Mouse (Mus musculus) heart, postnatal 25 days (tissue): Measurements from ENCODE around the gene Synpo2. TPM values are rescaled to one million over a fixed set of nuclear protein-coding genes. Genes with fewer than 3 reads are reported as not detected.

Experiments
- DNase-seq: peaks from one replicate; pipeline ENCODE4 v3.0.0; 2022; ENCODE audit warnings: low spot score
- intact Hi-C: fragments of 180-260 bp; cut with DNase I; formaldehyde crosslinking; loops from one replicate; pipeline ENCODE4 v1.15.1; 2025
- total RNA-seq, 2 experiments: library from RNA; stranded (reverse); gene quantifications; 2 replicates each; pipeline ENCODE4 v1.2.3; 2021

Synpo2 gene
- total RNA-seq, 2 experiments from 2014 or later, result 75.9 to 80.6 TPM

GRCm38 (mm10) chr3:123070996-123071395, 165.0 kb downstream of the Synpo2 start:
- intact Hi-C loops, result loop anchor here (5.0 kb wide), 1 partner anchor 39 kb away; no protein-coding TSS in a partner anchor
- DNase-seq, result peak; percentile 18

- no peak for DNase-seq
- intact Hi-C loops, result loop anchor here (5.0 kb wide), 1 partner anchor 35 kb away; no protein-coding TSS in a partner anchor
Observed at GRCm38 (mm10) chr3:123066836-123067235, 169.1 kb downstream of the Synpo2 start.

- intact Hi-C loops, result loop anchor here (5.0 kb wide), 1 partner anchor 37 kb away; no protein-coding TSS in a partner anchor
- no peak for DNase-seq
Observed at GRCm38 (mm10) chr3:123065466-123065865, 170.5 kb downstream of the Synpo2 start.

DNA sequence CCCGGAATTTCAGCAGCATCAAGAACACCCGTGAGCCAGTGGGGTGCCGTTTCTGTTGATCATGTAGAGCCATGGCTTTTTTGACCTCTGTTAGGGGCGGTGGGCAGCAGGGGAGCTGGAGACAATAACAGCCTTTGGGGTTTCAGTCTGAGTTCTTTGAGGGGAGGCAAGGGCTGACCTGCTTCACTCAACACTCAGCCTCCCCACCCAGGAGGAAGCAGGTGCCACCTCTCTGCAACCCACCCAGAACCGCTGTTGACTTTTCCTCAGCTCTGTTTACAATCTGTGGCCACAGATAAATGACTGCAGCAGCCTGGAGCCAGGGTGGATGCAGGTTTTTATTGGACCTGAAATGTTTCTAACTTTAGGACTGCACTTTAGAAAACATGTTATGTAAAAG, 171.8 kb downstream of the Synpo2 start:
- intact Hi-C loops, result no loop called here
- DNase-seq, result no peak

GRCm38 (mm10) chr3:123061931-123062330, 174.0 kb downstream of the Synpo2 start:
- no peak for DNase-seq
- intact Hi-C loops, result no loop called here

GRCm38 (mm10) chr3:123058832-123059231, 177.1 kb downstream of the Synpo2 start:
- intact Hi-C loops, result no loop called here
- DNase-seq, result no peak

DNA sequence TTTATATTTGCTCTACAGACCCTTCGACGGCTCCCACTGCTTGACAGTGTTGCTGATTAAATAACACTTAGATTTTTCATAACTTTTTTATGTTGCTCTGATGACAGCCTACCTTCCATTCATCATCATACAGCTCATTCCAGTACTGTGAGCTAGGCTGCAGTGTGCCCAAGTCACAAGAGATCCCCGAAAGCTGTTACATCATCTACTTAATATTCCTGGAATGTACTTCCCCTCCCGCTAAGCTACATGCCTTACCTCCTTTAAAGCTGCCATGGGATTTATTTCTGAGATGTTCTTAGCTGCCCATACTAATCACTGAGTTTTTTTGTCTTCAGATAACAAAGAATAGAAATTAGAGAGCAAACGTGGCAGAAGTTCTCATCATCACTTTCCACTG, 181.8 kb downstream of the Synpo2 start:
- intact Hi-C loops, result no loop called here
- no peak for DNase-seq

DNA sequence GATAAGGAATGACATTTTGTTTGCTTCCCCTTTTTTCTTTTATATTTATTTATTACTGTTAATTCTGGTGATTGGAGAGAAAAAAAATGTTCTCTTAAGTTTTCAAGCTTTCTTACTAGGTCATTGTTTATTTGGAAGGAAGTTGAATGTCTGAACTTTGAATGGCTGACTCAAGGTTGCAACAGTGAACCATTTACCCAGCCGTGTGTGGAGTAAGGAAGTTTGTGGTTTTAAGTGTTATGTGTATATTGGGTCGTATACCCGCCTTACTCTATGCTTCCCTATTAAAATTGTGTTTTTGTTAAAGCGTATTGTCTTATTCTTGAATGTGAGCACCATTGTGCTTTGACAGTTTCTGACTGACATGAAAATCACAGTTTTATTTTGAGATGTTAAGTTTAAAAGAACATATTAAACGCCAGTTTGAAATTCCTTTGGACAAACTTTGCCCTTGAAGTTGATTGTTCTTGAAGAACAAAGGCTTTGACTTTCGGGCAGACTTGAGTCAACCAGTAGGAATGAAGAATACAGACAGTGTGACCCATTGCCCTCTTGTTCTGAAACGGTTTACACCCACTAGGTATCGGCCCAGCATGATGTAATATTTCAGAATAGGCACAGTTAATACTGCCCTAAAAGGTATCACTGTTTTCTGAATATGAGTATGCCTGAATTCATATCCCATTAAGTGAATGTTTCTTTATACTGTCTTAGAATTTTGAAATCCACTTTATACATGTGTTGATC, 182.6 kb downstream of the Synpo2 start:
- DNase-seq, result no peak
- intact Hi-C loops, result no loop called here

DNA sequence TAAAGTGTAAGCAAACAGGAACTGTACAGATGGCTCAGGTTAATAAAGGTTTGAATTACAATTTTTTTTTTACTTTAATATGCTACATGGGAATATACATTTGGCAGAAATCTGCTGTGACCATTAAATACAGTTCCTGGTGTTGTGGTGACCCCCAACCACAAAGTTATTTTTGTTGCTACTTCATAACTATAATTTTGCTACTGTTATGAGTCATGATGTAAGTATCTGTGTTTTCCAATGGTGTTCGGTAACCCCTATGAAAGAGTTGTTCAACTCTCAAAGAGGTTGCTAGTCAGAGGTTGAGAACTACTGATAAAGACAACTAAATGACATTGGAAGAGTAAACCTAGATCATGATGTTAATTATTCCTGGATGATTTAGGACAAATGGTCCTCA, 193.6 kb downstream of the Synpo2 start:
- intact Hi-C loops, result no loop called here
- DNase-seq, result no peak

DNA sequence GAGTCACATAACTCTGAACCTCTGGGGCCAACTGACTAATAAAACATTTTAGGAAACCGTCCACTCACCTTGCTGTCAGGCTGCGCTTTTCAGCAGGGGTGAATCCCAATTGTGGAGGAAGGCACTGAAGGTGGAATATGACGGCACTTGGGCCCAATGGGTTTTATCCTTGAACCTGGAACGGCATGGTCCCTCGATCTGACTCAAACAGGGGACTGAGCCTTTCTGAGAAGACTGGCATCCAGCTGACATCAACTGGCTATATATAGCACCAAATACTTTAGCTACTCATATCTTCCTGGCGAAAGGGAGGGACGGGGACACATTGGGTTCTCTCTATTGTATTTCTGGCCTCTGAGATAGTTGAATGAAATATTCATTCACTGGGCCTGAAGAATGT, 201.2 kb downstream of the Synpo2 start, which contains the start of gene Myoz2:
Gene Myoz2, minus strand, starts transcription at position 264 of the 400 bp plus-strand sequence.
- intact Hi-C loops, result loop anchor here (1.0 to 5.0 kb wide), 2 partner anchors 38 to 58 kb away; no protein-coding TSS in a partner anchor
- peak; percentile 6 for DNase-seq

DNA sequence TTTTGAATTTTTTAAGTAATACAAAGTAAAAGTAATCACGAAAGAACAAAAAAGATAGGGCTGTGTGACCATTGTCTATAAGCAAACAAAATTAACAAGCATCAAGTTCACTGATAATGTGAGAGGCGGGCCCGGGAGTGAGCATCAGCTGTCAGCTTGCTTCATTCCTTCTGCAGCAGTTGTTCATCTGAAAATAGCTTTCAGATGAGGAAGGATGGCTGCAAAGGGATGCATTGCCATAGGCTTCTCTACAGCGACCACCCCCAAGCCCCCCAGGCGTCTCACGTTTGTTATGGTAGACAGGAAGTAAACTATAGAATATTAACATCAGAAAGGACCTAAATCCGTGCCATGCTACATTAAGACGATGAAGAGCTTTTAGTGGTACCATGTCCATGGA, 202.1 kb downstream of the Synpo2 start:
- DNase-seq, result no peak

More for the DNA sequence above, 202.1 kb downstream of the Synpo2 start:
- intact Hi-C loops, result loop anchor here (5.0 kb wide), 1 partner anchor 38 kb away; no protein-coding TSS in a partner anchor

Other genes with a start within 250 kb of the Synpo2 start
- gene Myoz2, start 201.1 kb downstream of the Synpo2 start, total RNA-seq, result 1,000 to 10,000 TPM; 2,092 to 2,205 TPM
- gene Sec24d, start 31.3 kb upstream of the Synpo2 start, total RNA-seq, result 10 to 100 TPM; 41.4 to 41.8 TPM
- gene Mettl14, start 150.0 kb upstream of the Synpo2 start, total RNA-seq, result 10 to 100 TPM; 10.2 to 11.8 TPM
- under 1 TPM; 0.84 to 0.91 TPM for gene Prss12, start 210.8 kb upstream of the Synpo2 start, total RNA-seq